Mouse (Mus musculus): ENCODE results near the gene Vip.
A peak's percentile ranks its signal among the peaks of the same experiment; 100 is the strongest.

Gene Vip

DNA sequence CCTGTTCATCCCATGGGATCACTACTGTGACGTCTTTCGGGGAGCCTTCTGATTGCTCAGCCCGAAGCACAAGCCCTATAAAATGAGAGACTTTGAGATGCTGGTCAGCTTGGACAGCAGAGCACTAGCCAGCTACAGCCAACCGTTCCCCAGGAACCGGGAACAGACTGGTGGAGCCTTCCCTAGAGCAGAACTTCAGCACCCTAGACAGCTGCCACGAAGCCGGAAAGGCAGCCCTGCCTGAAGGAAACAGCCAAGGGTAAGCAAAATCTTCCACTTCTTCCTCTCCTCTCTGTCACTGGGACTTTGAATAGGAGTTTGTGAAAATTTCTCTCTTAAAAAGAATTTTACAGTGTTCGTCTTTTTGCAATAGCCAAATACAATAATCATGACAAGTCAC is at the start of gene Vip:
Gene Vip (plus strand): TSS at position 107 of the 400 bp plus-strand sequence.
- DNase-seq (ENCODE audit: low read depth) = peak; percentile 42

DNA sequence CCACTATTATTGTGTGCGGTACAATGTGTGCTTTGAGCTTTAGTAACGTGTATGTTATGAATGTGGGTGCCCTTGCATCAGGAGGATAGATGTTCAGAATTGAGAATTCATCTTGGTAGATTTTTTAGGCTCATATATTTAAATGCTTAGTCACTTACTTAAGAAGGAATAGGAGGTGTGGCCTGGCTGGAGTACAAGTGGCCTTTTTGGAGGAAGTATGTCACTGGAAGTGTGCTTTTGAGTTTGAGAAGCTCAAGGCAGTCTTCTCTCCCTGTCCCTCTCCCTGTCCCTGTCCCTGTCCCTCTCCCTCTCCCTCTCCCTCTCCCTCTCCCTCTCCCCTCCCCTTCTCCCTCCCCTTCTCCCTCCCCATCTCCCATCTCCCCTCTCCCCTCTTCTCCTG is 48.0 kb upstream of the Vip start:
- DNase-seq (ENCODE audit: low read depth) = peak; percentile 61

DNA sequence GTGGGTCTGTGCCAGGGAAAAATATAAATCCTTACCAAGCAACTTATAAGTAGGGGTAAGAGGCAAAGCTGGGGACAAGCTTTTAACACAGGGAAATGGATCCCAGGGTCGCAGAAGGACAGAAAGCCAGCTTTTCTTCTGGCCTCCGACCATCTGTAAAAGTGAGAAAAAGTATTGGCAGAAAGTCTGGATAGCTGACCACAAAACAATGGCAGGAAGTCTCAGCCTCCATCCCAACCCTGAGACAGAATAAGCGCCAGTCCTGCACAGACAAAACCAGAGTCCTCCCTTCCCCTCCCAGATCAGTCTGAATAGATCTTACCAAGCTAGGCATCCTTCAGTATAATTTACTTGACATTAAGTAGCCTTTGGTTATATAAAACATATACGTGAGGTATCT is 47.0 kb upstream of the Vip start:
- peak; percentile 31 for DNase-seq (ENCODE audit: low read depth)

DNA sequence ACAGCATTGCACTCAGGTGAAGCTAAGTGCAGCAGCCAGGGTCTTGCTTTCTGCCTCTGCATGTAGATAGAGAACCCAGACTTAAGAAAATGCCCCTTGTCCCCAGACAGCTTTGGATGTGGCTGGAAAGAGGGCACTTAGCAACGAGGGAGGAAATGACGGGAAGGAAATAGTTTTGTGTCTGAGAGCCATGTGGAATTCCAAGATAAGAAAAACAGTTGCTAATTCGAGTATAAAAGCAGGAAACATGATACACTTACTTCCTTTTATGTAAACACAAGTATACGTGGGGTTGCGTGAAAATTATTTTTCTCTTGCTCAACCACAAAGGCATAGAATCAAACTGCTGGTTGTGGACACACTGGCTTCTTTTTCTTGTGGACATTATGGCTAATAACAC is 45.6 kb upstream of the Vip start, which contains the start of gene Myct1:
Gene Myct1 (plus strand): TSS at position 312 of the 400 bp plus-strand sequence.
- peak; percentile 96 for DNase-seq (ENCODE audit: low read depth)

DNA sequence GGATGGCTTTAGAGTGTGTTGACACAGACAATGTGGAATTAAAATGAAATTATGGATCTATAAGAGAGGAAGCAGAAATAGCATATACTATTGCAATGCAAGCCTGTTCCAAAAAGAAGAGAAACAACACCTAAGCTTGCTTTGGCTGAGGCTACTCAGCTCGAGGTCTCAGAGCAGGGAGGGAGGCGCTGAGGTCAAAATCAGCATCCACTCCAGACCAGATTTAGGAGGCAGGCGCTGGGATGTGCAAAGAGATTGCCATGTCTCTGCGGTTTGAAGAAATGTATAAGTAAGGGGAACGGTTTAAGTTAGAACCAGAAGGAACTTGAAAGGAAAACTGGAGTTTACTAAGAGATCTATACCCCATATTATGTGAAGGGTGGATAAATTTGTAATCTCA is 44.6 kb upstream of the Vip start:
- peak; percentile 62 for DNase-seq (ENCODE audit: low read depth)

DNA sequence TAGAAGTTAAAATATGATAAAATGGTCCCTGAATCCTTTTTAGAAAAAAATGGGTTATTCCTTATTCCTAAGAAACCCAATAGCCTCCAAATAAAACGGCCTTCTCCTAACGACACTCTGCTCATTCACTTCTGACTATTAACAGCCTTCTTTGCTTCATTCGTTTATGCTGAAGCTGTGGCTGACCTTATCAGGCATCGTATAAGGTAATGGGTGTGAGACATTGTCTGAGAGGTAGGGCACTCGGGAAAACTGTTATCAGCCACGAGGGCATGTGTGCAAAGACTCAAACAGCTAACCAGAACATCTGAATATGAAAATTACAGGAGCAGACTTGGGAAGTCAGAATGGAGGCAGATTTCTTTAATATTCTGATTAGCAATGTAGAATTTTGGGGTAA is 42.5 kb upstream of the Vip start:
- DNase-seq (ENCODE audit: low read depth) = peak; percentile 68

DNA sequence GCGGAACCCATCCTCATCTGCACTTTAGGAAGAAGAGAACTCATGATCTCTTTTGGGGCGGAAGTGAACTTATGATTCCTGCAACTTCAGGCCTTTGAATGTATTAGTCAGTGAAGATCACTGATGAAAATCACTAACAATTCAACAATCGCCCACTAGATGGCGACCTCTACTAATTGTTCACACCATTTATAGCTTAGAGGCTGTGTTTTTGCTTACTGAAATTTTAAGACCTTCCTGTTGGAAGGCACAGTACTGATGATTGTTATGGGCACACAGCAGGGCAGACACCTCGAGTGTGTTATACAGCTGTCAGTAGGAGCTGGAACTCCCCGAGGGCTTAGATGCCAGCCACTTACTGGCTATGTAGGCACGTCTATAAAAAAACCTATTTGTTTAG is 38.9 kb upstream of the Vip start:
- DNase-seq (ENCODE audit: low read depth) = peak; percentile 88

DNA sequence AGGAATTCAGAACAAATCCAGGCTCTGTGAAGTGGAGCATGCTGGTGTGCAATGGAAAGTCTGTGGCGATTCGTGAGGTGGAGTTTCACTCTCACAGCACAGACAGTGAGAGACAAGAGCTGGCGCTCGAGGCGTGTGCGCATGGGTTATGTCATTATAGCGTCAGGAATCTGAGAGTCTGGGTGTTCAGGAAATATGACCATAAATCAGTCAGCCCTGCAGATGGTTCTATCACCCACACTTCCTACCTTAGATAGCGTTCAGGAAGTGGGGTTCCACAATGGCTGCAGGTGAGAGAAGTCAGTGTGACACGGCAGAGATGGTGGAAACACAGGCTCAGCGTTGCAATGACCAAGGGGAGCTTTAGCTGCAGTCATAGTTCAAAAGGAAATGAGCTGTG is 35.5 kb upstream of the Vip start:
- DNase-seq (ENCODE audit: low read depth) = peak; percentile 44

DNA sequence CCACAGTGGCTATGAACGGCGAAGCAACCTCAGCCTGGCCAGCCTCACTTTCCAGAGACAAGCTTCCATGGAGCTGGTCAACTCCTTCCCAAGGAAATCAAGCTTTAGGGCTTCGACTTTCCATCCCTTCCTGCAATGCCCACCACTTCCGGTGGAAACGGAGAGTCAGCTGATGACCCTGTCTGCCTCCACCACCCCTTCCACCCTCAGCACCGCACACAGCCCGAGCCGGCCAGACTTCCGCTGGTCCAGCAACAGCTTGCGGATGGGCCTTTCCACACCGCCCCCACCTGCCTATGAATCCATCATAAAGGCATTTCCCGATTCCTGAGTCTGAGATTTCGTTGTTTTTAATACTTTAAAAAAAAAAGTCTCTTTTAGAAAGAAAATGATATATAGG is 34.6 kb upstream of the Vip start:
- no peak for DNase-seq (ENCODE audit: low read depth)

DNA sequence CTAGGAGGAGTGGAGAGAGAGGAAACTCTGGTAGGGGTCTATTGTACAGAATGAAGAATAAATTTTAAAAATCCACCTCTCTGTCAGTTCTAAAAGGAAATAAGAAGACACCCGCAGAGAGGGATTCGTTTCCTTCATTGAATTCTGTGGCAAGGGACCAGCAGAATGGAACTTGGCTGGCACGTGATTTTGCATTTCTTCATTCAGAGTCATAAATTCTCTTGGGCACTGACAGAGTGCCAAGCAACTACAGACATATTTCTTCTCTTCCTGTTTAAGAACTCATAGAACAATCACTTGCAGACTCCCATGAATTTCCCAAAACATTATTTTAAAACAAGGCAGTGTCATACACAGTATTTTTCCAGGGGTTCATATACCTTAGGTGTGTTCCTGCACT is 30.1 kb upstream of the Vip start:
- DNase-seq (ENCODE audit: low read depth) = no peak

DNA sequence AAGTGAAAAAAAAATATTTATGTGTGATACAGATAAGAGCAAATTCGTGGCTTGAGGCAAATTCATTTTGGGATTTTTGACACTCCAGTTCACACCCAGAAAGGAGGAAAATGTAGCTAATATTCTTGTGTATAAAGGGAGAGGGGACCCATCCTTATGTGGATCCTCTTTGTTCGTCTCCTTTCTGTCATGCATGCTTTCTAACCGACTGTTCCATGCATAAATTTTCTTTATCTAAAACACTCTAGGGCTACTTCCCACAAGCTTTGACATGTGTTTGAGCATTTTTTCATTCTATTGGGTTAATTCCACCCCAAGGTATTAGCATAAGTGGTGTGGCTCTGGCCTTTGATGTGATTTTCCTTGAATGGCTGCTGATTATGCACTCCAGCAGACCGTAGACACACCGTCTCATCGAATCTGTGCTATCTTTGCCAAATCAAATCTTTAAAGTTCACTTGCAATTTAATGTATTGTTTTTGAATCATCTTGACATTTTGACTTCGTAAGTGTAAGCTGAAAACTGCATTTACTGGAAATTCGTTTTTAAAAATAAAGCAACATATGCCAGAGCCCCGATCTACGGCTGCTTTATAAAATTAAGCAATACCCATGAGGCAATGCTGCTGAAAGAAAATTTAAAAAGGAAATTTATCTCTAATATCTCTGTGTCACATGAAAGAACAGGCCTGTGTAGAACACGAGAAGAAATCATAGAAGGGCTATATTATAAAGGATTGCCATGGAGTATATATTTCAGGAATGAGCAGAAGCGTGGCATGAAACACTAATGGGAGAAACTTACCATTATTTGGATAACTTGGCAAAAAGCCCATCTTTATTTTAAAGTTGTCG is 23.6 kb upstream of the Vip start:
- no peak for DNase-seq (ENCODE audit: low read depth)

DNA sequence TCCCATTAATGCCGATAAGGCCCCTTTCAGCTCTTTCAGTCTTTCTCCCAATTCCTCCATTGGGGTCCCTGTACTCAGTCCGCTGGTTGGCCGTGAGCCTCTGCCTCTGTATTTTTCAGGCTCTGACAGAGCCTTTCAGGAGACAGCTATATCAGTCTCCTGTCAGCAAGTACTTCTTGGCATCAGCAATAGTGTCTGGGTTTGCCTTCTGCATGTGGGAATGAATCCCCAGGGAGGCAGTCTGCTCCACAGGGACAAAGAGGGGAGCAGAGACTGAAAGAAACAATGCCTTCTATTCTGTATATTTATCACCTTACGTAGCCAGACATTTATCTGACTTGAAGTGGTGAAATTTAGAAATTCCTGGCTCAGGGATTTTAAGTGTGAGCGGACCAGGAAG is 12.8 kb upstream of the Vip start:
- DNase-seq (ENCODE audit: low read depth) = no peak

DNA sequence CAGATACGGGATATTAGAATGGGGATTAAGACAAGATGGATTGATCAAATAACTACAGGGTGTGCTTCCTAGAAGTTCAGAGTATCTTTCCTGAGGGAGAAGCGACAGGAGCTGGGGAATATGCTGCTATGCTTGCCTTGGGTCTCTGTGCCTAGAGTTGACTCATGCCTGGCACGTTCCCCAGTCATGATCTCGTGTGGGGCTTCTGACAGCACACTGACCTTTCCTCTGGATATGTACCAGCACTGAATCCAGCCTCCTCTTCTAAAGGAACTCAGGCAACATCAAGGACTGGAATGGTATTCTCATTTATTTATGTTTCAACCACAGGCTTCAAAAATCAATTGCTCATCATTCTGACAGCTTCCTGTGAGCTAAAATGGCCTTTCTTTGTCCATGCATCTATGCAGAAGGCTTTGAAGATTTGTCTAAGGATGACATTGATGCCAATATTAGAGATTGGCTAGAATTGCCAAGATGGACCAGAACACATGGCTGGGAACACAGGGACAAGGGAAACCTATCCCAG is 5.3 kb upstream of the Vip start:
- no peak for DNase-seq (ENCODE audit: low read depth)

DNA sequence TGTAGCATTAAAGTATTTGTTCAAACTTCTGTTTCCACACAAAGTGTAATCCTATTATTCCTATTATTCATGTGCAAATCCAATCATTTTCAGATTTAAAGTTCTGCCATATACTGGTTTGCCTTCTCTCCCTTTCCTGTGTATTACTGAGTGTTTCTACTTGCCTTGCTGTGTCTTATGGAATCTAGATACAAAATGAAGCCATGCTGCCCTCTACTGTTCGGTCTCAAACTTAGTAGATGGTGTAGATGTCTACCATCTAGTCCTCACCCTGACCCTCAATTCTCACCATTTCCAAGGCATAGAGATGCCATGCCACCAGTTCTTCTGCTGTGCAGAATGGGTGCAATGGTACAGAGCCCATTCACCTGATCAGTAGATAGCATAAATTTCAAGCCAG is 4.7 kb upstream of the Vip start:
- DNase-seq (ENCODE audit: low read depth) = peak; percentile 81

DNA sequence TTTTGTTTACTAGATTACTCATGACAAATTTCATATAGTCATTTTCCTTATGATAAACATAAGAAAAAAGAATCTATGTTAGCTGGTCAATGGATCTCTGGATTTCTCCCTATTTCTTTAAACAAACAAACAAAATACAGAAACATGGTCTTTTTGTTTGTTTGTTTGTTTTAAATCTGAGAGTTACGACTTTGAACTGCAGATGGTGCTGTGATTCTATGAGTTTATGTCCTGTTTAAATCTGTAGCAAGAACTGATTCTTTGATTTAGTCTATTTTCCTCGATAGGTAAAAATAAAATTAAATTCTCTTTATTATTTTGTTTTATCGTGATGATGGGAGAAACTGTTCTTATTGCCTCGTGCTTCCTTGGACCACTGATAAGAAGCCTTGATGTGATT is 1.7 kb upstream of the Vip start:
- peak; percentile 16 for DNase-seq (ENCODE audit: low read depth)

DNA sequence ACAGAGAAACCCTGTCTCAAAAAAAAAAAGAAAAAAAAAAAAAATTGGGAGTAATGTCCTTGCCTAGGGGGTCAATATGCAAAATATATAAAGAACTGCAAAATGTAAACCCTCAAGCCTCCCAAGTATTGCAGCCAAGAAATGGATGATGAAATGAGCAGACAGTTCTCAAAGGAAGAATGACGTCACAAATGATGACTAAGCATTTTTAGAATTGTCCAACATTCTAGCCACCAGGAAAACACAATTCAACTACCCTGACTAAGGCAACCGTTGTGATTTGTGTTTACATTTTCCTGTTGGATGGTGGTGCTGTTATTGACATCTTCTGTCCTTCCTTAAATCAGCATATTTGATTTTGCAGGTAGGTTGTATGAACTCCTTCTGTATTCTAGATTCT is 42.3 kb downstream of the Vip start:
- peak; percentile 35 for DNase-seq (ENCODE audit: low read depth)

DNA sequence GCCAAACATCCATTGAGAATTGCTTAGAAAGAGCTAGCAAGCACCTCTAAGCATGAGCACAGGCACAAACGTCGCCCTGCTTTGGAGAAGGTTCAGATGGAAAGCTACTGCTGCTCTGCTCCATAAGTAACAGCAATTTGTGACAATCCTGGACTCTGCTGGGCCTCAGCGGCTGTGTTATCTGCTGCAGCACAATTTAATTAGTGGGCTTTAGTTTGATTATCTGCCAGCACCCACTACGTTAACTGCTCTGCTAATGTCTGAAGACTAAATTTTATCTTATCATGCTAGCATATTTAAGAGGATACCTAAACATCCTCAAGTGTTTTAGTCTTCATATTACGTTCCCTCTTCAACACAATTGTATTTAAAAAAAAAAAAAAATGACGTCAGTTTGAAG is 46.6 kb downstream of the Vip start:
- DNase-seq (ENCODE audit: low read depth) = no peak

DNA sequence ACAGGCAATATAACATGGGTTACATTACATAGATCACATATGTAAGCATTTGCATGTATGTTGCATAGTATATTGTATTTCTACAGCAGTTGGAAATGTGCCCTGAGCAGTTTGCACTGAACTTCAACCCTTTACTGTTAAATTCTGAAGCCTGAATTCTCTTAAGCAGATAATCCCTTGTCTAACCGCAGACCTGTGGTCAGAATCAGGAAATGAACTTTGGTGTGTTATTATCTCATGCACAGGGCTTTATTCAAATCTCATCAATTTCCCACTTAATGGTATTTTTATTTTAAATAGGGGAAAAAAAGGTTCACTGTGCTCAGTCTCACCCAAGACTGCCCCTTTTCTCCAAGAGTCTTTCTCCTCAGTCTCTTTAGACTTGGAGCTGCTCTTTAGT is 55.3 kb downstream of the Vip start:
- DNase-seq (ENCODE audit: low read depth) = peak; percentile 48

All from 416B (cell line).